Mouse (Mus musculus) limb, embryonic 12.5 days (tissue): ENCODE results near the gene Kcnh4. TPM values are rescaled to one million over a fixed set of nuclear protein-coding genes. Genes with fewer than 3 reads are reported as not detected.
A peak's percentile ranks its signal among the peaks of the same experiment; 100 is the strongest.

Source experiments
- ATAC-seq: fragments of 200-750 bp; cut with Nextera tagmentation; 2 replicates; pipeline ENCODE4 v1.8.0; 2017; ENCODE audit warnings: low read depth, moderate TSS enrichment; ENCODE audit not compliant: insufficient number of reproducible peaks, insufficient read depth, low FRiP score, low TSS enrichment
- H3K27ac ChIP-seq: fragments of 300-500 bp; sonication (generic); 2 replicates; pipeline ENCODE4 v1.5.1; 2016; ENCODE audit warnings: mild to moderate bottlenecking, moderate library complexity
- H3K27me3 ChIP-seq: fragments of 300-500 bp; sonication (generic); 2 replicates; pipeline ENCODE4 v1.6.1; 2016; ENCODE audit warnings: mild to moderate bottlenecking, moderate library complexity
- H3K36me3 ChIP-seq: fragments of 300-500 bp; sonication (generic); 2 replicates; pipeline ENCODE4 v1.6.1; 2016; ENCODE audit warnings: mild to moderate bottlenecking, moderate library complexity
- H3K4me1 ChIP-seq: fragments of 300-500 bp; sonication (generic); replicated peaks from 2 replicates; pipeline ENCODE4 v1.6.1; 2016
- H3K4me2 ChIP-seq: fragments of 300-500 bp; sonication (generic); 2 replicates; pipeline ENCODE4 v1.6.1; 2016; ENCODE audit warnings: mild to moderate bottlenecking, moderate library complexity
- H3K4me3 ChIP-seq: fragments of 300-500 bp; sonication (generic); replicated peaks from 2 replicates; pipeline ENCODE4 v1.5.1; 2016; ENCODE audit warnings: mild to moderate bottlenecking
- H3K9ac ChIP-seq: fragments of 300-500 bp; sonication (generic); replicated peaks from 2 replicates; pipeline ENCODE4 v1.6.1; 2016; ENCODE audit warnings: mild to moderate bottlenecking, moderate library complexity
- H3K9me3 ChIP-seq: fragments of 300-500 bp; sonication (generic); 2 replicates; pipeline ENCODE4 v1.6.1; 2016; ENCODE audit warnings: mild to moderate bottlenecking, moderate library complexity
- WGBS: fragments of 180-500 bp; shearing (Covaris S2); methylation state at CpG from one replicate; pipeline ENCODE4 v1.1.7; 2016; 5-methylcytosine and 5-hydroxymethylcytosine counted together
- polyA plus RNA-seq: library from polyadenylated mRNA; unstranded; fragments of >200 nt; fragmentation: Nextera tagmentation; extraction: Ambion mirVana; gene quantifications from 2 replicates; pipeline ENCODE4 v1.2.1, GENCODE M21; 2016

The Kcnh4 gene
- polyA plus RNA-seq, 1 experiment from 2014 or later, result not detected

- WGBS, result 95% methylated on average over 9 of the region's 9 CpGs
- no peak overlapping the region; the same call in 1 of the 2 replicates for H3K9ac ChIP-seq
- H3K27me3 ChIP-seq, result no peaks in the 10 kb centered on the region
- H3K9me3 ChIP-seq, result no peaks in the 10 kb centered on the region
- no peak overlapping the region for H3K4me2 ChIP-seq
- no peak overlapping the region for H3K4me3 ChIP-seq
- no peak overlapping the region for H3K27ac ChIP-seq
- H3K4me1 ChIP-seq, result peaks cover 31% of the 10 kb centered on the region
- ATAC-seq, result no peak
- peaks cover 63% of the 10 kb centered on the region for H3K36me3 ChIP-seq
Measured at GRCm38 (mm10) chr11:100709201-100709810, 50.4 kb downstream of the Kcnh4 start.

- no peak overlapping the region for H3K4me2 ChIP-seq
- WGBS, result 90% methylated on average over 23 of the region's 23 CpGs
- peaks cover 13% of the 10 kb centered on the region; the same call in 1 of the 2 replicates for H3K4me1 ChIP-seq
- H3K4me3 ChIP-seq, result no peak overlapping the region
- H3K36me3 ChIP-seq, result peaks cover 59% of the 10 kb centered on the region
- H3K9me3 ChIP-seq, result no peaks in the 10 kb centered on the region
- ATAC-seq, result no peak
- H3K27me3 ChIP-seq, result 0 out of 2 replicates have a peak, but pooled peaks cover 7% of the 10 kb centered on the region
- no peak overlapping the region for H3K9ac ChIP-seq
- H3K27ac ChIP-seq, result no peak overlapping the region
Measured at GRCm38 (mm10) chr11:100705095-100705747, 54.5 kb downstream of the Kcnh4 start.

DNA sequence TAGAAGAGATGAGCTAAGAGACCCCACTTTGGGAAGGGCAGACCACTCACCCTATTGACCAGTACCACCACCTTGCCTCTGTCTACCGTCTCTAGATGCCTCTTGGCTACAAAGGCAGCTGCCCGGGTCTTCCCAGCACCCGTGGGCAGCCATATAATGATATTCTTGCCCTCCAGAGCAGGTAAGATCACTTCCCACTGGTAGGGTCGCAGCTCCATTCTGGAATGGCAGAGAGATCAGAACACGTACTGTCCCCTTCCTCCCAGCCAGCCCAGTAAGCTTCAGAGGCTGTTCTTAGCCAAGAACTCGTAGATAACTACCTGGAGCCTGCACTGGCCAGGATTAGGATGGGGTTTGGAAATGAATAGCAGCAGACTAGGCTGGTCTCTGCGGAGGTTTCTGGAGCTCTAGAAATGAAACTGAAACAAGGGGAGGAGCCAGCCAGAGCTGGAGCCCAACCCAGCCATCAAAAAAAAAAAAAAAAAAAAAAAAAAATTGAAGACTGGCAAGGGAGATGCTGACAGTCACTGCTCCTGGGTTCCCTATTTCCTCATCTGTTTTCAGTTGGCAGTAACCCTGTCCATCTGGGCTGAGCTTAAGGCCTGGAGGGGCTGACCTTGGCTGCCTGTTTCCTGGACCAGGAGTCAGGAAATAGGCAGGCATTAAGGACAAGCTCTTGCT is 55.8 kb downstream of the Kcnh4 start, which contains the start of gene Dhx58:
TSS of gene Dhx58 (minus strand) at position 421 of the 681 bp plus-strand sequence.
- H3K9me3 ChIP-seq, result no peaks in the 10 kb centered on the region
- peaks cover 48% of the 10 kb centered on the region for H3K36me3 ChIP-seq
- no peak for ATAC-seq
- no peak within 1 kb of the TSS for H3K4me3 ChIP-seq
- WGBS, result 68% methylated on average over 7 of the region's 7 CpGs
- H3K27me3 ChIP-seq, result 0 out of 2 replicates have a peak, but pooled peaks cover 7% of the 10 kb centered on the region
- no peak within 1 kb of the TSS for H3K27ac ChIP-seq
- H3K9ac ChIP-seq, result no peak within 1 kb of the TSS
- H3K4me2 ChIP-seq, result no peak within 1 kb of the TSS
- peaks cover 13% of the 10 kb centered on the region; the same call in 1 of the 2 replicates for H3K4me1 ChIP-seq

GRCm38 (mm10) chr11:100703366-100703765 is 56.4 kb downstream of the Kcnh4 start:
- 71% methylated on average over 11 of the region's 11 CpGs for WGBS
- Histone ChIP-seq H3K4me3 (no peak overlapping the region), H3K9me3 (no peaks in the 10 kb centered on the region), H3K4me1 (peaks cover 13% of the 10 kb centered on the region; the same call in 1 of the 2 replicates), H3K27me3 (0 out of 2 replicates have a peak, but pooled peaks cover 7% of the 10 kb centered on the region), H3K9ac (no peak overlapping the region), H3K36me3 (peaks cover 42% of the 10 kb centered on the region), H3K27ac (no peak overlapping the region), H3K4me2 (no peak overlapping the region)
- no peak for ATAC-seq

DNA sequence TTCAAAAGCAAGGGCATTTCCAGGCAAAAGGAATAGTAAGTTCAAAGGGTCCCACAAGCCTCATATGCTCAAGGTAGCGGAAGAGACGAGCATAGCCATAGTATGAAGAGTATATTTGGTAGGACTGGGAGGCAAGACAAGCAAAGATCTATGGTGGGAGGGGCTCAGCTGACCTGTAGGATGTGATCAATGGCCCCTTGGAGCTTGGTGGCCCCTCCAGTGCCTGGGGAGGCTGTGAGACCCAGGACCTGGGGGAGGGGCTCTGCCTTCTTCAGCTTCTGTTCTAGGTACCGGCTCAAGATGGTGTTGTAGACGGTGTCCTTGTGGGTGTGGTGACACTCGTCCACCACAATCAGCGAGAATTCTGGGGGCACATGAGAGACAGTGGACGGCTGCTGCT is 56.8 kb downstream of the Kcnh4 start:
- no peak overlapping the region for H3K27ac ChIP-seq
- H3K9ac ChIP-seq, result no peak overlapping the region
- peaks cover 37% of the 10 kb centered on the region for H3K36me3 ChIP-seq
- WGBS, result 46% methylated on average over 7 of the region's 7 CpGs
- peaks cover 13% of the 10 kb centered on the region; the same call in 1 of the 2 replicates for H3K4me1 ChIP-seq
- no peaks in the 10 kb centered on the region for H3K9me3 ChIP-seq
- H3K4me2 ChIP-seq, result peak overlapping the region; percentile 43
- H3K4me3 ChIP-seq, result 0 out of 2 replicates have a peak overlapping the region, but pooled peaks have one; percentile 12
- no peak for ATAC-seq
- H3K27me3 ChIP-seq, result 0 out of 2 replicates have a peak, but pooled peaks cover 7% of the 10 kb centered on the region

DNA sequence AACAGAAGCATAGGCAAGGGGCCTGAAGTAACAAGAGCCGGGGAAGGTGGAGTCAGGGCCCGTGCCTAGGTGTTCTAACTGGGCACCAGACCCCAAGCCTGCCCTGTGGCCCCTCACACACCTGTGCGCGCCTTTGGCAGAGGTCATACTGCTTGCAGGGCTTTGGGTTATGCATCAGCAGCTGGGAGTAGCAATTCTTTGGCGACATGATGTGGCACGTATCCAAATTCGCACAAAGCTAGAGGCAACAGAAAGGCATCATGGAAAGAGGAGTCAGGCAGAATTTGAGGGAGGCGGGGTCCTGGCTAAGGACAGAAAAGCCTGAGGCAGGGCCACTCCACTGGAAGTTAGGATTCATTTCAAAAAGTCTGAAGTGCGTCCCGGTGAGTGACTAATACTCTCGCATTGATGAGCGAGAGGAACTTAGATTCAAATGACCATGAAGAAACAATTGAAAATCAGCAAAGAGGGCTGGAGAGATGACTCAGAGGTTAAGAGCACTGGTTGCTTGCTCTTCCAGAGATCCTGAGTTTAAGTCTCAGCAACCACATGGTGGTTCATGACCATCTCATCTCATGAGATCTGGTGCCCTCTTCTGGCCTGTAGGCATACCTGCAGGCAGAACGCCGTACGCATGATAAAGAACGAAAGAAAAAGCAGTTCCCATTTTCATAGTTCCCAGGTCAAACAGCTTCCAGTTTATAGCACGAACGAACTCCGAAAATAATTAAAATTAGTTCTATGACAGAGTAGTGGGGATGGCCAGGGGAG is 57.5 kb downstream of the Kcnh4 start:
- no peak for ATAC-seq
- 36% methylated on average over 19 of the region's 19 CpGs for WGBS
- no peak overlapping the region for H3K9ac ChIP-seq
- no peaks in the 10 kb centered on the region for H3K9me3 ChIP-seq
- H3K36me3 ChIP-seq, result peaks cover 31% of the 10 kb centered on the region
- 0 out of 2 replicates have a peak overlapping the region, but pooled peaks have one; percentile 12 for H3K4me3 ChIP-seq
- H3K27me3 ChIP-seq, result 0 out of 2 replicates have a peak, but pooled peaks cover 7% of the 10 kb centered on the region
- H3K4me1 ChIP-seq, result peaks cover 13% of the 10 kb centered on the region; the same call in 1 of the 2 replicates
- peak overlapping the region; percentile 43 for H3K4me2 ChIP-seq
- no peak overlapping the region for H3K27ac ChIP-seq

DNA sequence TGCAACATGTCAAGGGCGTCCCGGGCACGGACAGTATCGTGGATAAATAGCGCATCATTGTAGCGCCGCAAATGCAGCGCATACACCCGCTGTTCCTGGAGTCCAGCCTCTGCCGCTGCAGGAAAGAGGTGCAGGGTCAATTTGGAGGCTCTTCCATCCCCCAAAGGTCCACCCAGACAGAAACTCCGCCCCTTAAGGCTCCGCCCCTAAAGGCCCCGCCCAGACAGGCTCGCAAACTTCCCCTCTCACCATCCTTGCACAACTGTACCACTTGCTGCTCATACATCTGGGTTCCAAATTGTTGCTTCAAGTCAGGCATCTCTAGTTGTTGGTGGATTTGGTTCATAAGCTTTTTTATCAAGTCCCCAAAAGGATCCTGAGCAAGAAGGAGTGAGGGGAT is 58.4 kb downstream of the Kcnh4 start:
- ATAC-seq, result no peak
- peak overlapping the region; percentile 28 for H3K4me3 ChIP-seq
- peaks cover 21% of the 10 kb centered on the region for H3K36me3 ChIP-seq
- H3K27me3 ChIP-seq, result 0 out of 2 replicates have a peak, but pooled peaks cover 7% of the 10 kb centered on the region
- peak overlapping the region; percentile 54 for H3K4me2 ChIP-seq
- no peak overlapping the region; the same call in 1 of the 2 replicates for H3K9ac ChIP-seq
- H3K27ac ChIP-seq, result no peak overlapping the region
- no peaks in the 10 kb centered on the region for H3K9me3 ChIP-seq
- WGBS, result 3% methylated on average over 14 of the region's 14 CpGs
- H3K4me1 ChIP-seq, result peaks cover 13% of the 10 kb centered on the region; the same call in 1 of the 2 replicates

- no peak overlapping the region for H3K27ac ChIP-seq
- no peak for ATAC-seq
- H3K4me3 ChIP-seq, result no peak overlapping the region
- 73% methylated on average over 3 of the region's 3 CpGs for WGBS
- H3K27me3 ChIP-seq, result 0 out of 2 replicates have a peak, but pooled peaks cover 7% of the 10 kb centered on the region
- H3K36me3 ChIP-seq, result peaks cover 15% of the 10 kb centered on the region
- no peak overlapping the region for H3K9ac ChIP-seq
- H3K4me2 ChIP-seq, result peak overlapping the region; percentile 54
- no peaks in the 10 kb centered on the region for H3K9me3 ChIP-seq
- peaks cover 13% of the 10 kb centered on the region; the same call in 1 of the 2 replicates for H3K4me1 ChIP-seq
Measured at GRCm38 (mm10) chr11:100700710-100701109, 59.0 kb downstream of the Kcnh4 start.

GRCm38 (mm10) chr11:100697921-100698320 is 61.8 kb downstream of the Kcnh4 start:
- Histone ChIP-seq H3K4me2 (no peak overlapping the region), H3K27me3 (peaks cover 11% of the 10 kb centered on the region), H3K4me3 (no peak overlapping the region), H3K9ac (no peak overlapping the region), H3K4me1 (peaks cover 15% of the 10 kb centered on the region; the same call in 1 of the 2 replicates), H3K36me3 (no peaks in the 10 kb centered on the region), H3K27ac (no peak overlapping the region), H3K9me3 (no peaks in the 10 kb centered on the region)
- ATAC-seq, result no peak
- 73% methylated on average over 7 of the region's 7 CpGs for WGBS

GRCm38 (mm10) chr11:100694926-100695325 is 64.8 kb downstream of the Kcnh4 start:
- 42% methylated on average over 5 of the region's 5 CpGs for WGBS

More at GRCm38 (mm10) chr11:100694926-100695325, 64.8 kb downstream of the Kcnh4 start:
- Histone ChIP-seq H3K4me1 (peaks cover 14% of the 10 kb centered on the region), H3K9me3 (no peaks in the 10 kb centered on the region), H3K27me3 (peaks cover 34% of the 10 kb centered on the region), H3K4me2 (no peak overlapping the region), H3K36me3 (no peaks in the 10 kb centered on the region), H3K9ac (no peak overlapping the region), H3K27ac (no peak overlapping the region), H3K4me3 (no peak overlapping the region)
- ATAC-seq, result no peak
